Mouse (Mus musculus): Measurements from ENCODE around the gene Plbd2. TPM values are rescaled to one million over a fixed set of nuclear protein-coding genes. Genes with fewer than 3 reads are reported as not detected.

Gene Plbd2
- total and polyA plus RNA-seq, 3 experiments, result 32.1 to 47.1 (median 39.5) TPM

- TF ChIP-seq EP300 (IDR thresholded peaks at IDR 0.05; ENCODE audit: insufficient read depth, low read depth, low read length) (no peak), POLR2A (IDR thresholded peaks at IDR 0.05; ENCODE audit: insufficient read depth, low read depth, low read length) (no peak), CTCF (IDR thresholded peaks at IDR 0.05) (no peak)
- H3K4me3 ChIP-seq, result no peak overlapping the region
- no peaks in the 10 kb centered on the region for H3K4me1 ChIP-seq (ENCODE audit: control insufficient read depth, insufficient read depth, low read length)
- no peaks in the 10 kb centered on the region for H3K27me3 ChIP-seq (ENCODE audit: control insufficient read depth, insufficient read depth, low read length)
- no peak for DNase-seq
- no peak overlapping the region for H3K9ac ChIP-seq (ENCODE audit: low read depth, low read length)
- 87% methylated on average over 5 of the region's 5 CpGs for WGBS
- no peaks in the 10 kb centered on the region for H3K79me2 ChIP-seq (replicated peaks; ENCODE audit: control insufficient read depth, insufficient read depth, low read length)
- intact Hi-C loops (cut with DNase I), result no loop called here
- no peaks in the 10 kb centered on the region for H3K36me3 ChIP-seq (ENCODE audit: control insufficient read depth, insufficient read depth, low read length)
- no peak overlapping the region for H3K27ac ChIP-seq
Measured at GRCm38 (mm10) chr5:120477993-120478392, 25.4 kb downstream of the Plbd2 start.

DNA sequence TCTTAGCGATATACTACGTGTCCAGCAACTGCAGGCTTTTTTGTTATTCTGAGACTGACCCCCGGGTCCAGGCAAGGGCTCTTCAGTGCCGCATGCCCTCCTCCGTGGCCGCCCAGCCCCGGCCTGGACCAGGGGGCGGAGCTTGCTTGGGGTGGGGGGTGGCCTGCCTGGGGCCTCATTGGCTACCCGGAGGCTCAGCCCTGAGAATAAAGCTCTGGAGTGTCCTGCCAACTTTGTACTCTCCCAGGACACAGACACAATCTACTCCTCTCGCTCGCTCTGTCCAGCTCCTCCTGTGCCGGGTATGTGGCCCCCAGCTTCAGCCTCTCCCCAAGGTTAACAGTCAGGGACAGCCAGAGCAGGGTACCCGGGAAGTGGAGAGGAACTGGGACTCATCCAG lies 27.1 kb downstream of the Plbd2 start, which contains the start of gene Sds:
Gene Sds (plus strand): TSS at position 231 of the 400 bp plus-strand sequence.
- Histone ChIP-seq H3K4me3 (no peak within 1 kb of the TSS), H3K9ac (ENCODE audit: low read depth, low read length) (no peak within 1 kb of the TSS), H3K36me3 (ENCODE audit: control insufficient read depth, insufficient read depth, low read length) (no peaks in the 10 kb centered on the region), H3K4me1 (ENCODE audit: control insufficient read depth, insufficient read depth, low read length) (no peaks in the 10 kb centered on the region), H3K79me2 (replicated peaks; ENCODE audit: control insufficient read depth, insufficient read depth, low read length) (no peaks in the 10 kb centered on the region), H3K27me3 (ENCODE audit: control insufficient read depth, insufficient read depth, low read length) (no peaks in the 10 kb centered on the region), H3K27ac (no peak within 1 kb of the TSS)
- intact Hi-C loops (cut with DNase I), result no loop called here
- TF ChIP-seq EP300 (IDR thresholded peaks at IDR 0.05; ENCODE audit: insufficient read depth, low read depth, low read length) (no peak), CTCF (IDR thresholded peaks at IDR 0.05) (no peak), POLR2A (IDR thresholded peaks at IDR 0.05; ENCODE audit: insufficient read depth, low read depth, low read length) (no peak)
- WGBS, result 14% methylated on average over 13 of the region's 13 CpGs
- no peak for DNase-seq

- H3K36me3 ChIP-seq (ENCODE audit: control insufficient read depth, insufficient read depth, low read length), result no peaks in the 10 kb centered on the region
- TF ChIP-seq POLR2A (IDR thresholded peaks at IDR 0.05; ENCODE audit: insufficient read depth, low read depth, low read length) (no peak), EP300 (IDR thresholded peaks at IDR 0.05; ENCODE audit: insufficient read depth, low read depth, low read length) (no peak), CTCF (IDR thresholded peaks at IDR 0.05) (no peak)
- DNase-seq, result no peak
- intact Hi-C loops (cut with DNase I), result no loop called here
- H3K4me3 ChIP-seq, result no peak overlapping the region
- H3K27ac ChIP-seq, result no peak overlapping the region
- no peaks in the 10 kb centered on the region for H3K79me2 ChIP-seq (replicated peaks; ENCODE audit: control insufficient read depth, insufficient read depth, low read length)
- H3K9ac ChIP-seq (ENCODE audit: low read depth, low read length), result no peak overlapping the region
- no peaks in the 10 kb centered on the region for H3K27me3 ChIP-seq (ENCODE audit: control insufficient read depth, insufficient read depth, low read length)
- WGBS, result 49% methylated on average over 8 of the region's 8 CpGs
- no peaks in the 10 kb centered on the region for H3K4me1 ChIP-seq (ENCODE audit: control insufficient read depth, insufficient read depth, low read length)
Measured at GRCm38 (mm10) chr5:120475861-120476260, 27.6 kb downstream of the Plbd2 start.

- intact Hi-C loops (cut with DNase I), result no loop called here
- H3K4me1 ChIP-seq (ENCODE audit: control insufficient read depth, insufficient read depth, low read length), result no peaks in the 10 kb centered on the region
- no peak overlapping the region for H3K9ac ChIP-seq (ENCODE audit: low read depth, low read length)
- DNase-seq, result no peak
- H3K27me3 ChIP-seq (ENCODE audit: control insufficient read depth, insufficient read depth, low read length), result no peaks in the 10 kb centered on the region
- no peaks in the 10 kb centered on the region for H3K36me3 ChIP-seq (ENCODE audit: control insufficient read depth, insufficient read depth, low read length)
- no peak for TF ChIP-seq CTCF (IDR thresholded peaks at IDR 0.05)
- H3K4me3 ChIP-seq, result no peak overlapping the region
- no peaks in the 10 kb centered on the region for H3K79me2 ChIP-seq (replicated peaks; ENCODE audit: control insufficient read depth, insufficient read depth, low read length)
- 91% methylated on average over 2 of the region's 2 CpGs for WGBS
- no peak overlapping the region for H3K27ac ChIP-seq
Measured at GRCm38 (mm10) chr5:120473361-120473760, 30.1 kb downstream of the Plbd2 start.

GRCm38 (mm10) chr5:120472770-120473169 lies 30.7 kb downstream of the Plbd2 start, which contains the start of gene Sdsl:
Gene Sdsl (minus strand): TSS chr5:120472810.
- no peaks in the 10 kb centered on the region for H3K36me3 ChIP-seq (ENCODE audit: control insufficient read depth, insufficient read depth, low read length)
- no peak within 1 kb of the TSS for H3K27ac ChIP-seq
- DNase-seq, result no peak
- no peaks in the 10 kb centered on the region for H3K4me1 ChIP-seq (ENCODE audit: control insufficient read depth, insufficient read depth, low read length)
- TF ChIP-seq CTCF (IDR thresholded peaks at IDR 0.05) (no peak), EP300 (IDR thresholded peaks at IDR 0.05; ENCODE audit: insufficient read depth, low read depth, low read length) (no peak), POLR2A (IDR thresholded peaks at IDR 0.05; ENCODE audit: insufficient read depth, low read depth, low read length) (no peak)
- WGBS, result 60% methylated on average over 8 of the region's 8 CpGs
- no peaks in the 10 kb centered on the region for H3K27me3 ChIP-seq (ENCODE audit: control insufficient read depth, insufficient read depth, low read length)
- no peaks in the 10 kb centered on the region for H3K79me2 ChIP-seq (replicated peaks; ENCODE audit: control insufficient read depth, insufficient read depth, low read length)
- no peak within 1 kb of the TSS for H3K4me3 ChIP-seq
- H3K9ac ChIP-seq (ENCODE audit: low read depth, low read length), result no peak within 1 kb of the TSS
- intact Hi-C loops (cut with DNase I), result no loop called here

GRCm38 (mm10) chr5:120471538-120471937 lies 31.9 kb downstream of the Plbd2 start:
- Histone ChIP-seq H3K9ac (ENCODE audit: low read depth, low read length) (no peak overlapping the region), H3K4me1 (ENCODE audit: control insufficient read depth, insufficient read depth, low read length) (no peaks in the 10 kb centered on the region), H3K27me3 (ENCODE audit: control insufficient read depth, insufficient read depth, low read length) (no peaks in the 10 kb centered on the region), H3K27ac (no peak overlapping the region), H3K79me2 (replicated peaks; ENCODE audit: control insufficient read depth, insufficient read depth, low read length) (no peaks in the 10 kb centered on the region), H3K4me3 (no peak overlapping the region), H3K36me3 (ENCODE audit: control insufficient read depth, insufficient read depth, low read length) (no peaks in the 10 kb centered on the region)
- DNase-seq, result no peak
- 55% methylated on average over 4 of the region's 4 CpGs for WGBS
- no peak for TF ChIP-seq CTCF (IDR thresholded peaks at IDR 0.05)
- TF ChIP-seq POLR2A (IDR thresholded peaks at IDR 0.05; ENCODE audit: insufficient read depth, low read depth, low read length), result no peak
- no peak for TF ChIP-seq EP300 (IDR thresholded peaks at IDR 0.05; ENCODE audit: insufficient read depth, low read depth, low read length)
- intact Hi-C loops (cut with DNase I), result no loop called here
